ENCODE assay signal across 16 mouse cellular contexts in genomic region chr8:127543676-127544075, GRCm38 (mm10).
DNase-seq lines count a peak whose midpoint lies in the region; ATAC-seq and TF ChIP-seq lines count a peak whose summit lies in the region.
"Had no signal": no experiment of that assay in that cellular context is flagged by ENCODE, and none has a peak within 500 bp of the region (broad histone marks: within the 10 kb centered on the region; RNA-seq: fewer than 3 reads in every experiment).

No protein-coding gene starts in this region.

- H3K36me3 ChIP-seq in embryonic facial prominence, embryonic 12.5 days: no peaks in the 10 kb centered on the region
- H3K36me3 ChIP-seq in embryonic facial prominence, embryonic 10.5 days (replicated peaks): no peaks in the 10 kb centered on the region
- H3K36me3 ChIP-seq in kidney, postnatal 0 days (ENCODE audit: insufficient read depth, low read length): no peaks in the 10 kb centered on the region
- no peaks in the 10 kb centered on the region for H3K36me3 ChIP-seq in kidney, embryonic 14.5 days (ENCODE audit: control insufficient read depth, insufficient read depth, low read length)
- H3K36me3 ChIP-seq in neural tube, embryonic 11.5 days (ENCODE audit: control insufficient read depth, insufficient read depth, low read length): no peaks in the 10 kb centered on the region
- H3K36me3 ChIP-seq: forebrain, embryonic 15.5 days; midbrain, embryonic 12.5 days; neural tube, embryonic 15.5 days had no signal

- H3K4me2 ChIP-seq in embryonic facial prominence, embryonic 12.5 days (replicated peaks): no peak overlapping the region
- H3K4me2 ChIP-seq in kidney, postnatal 0 days (ENCODE audit: low read length): no peak overlapping the region
- H3K4me2 ChIP-seq in kidney, embryonic 14.5 days (replicated peaks; ENCODE audit: low read depth, low read length): no peak overlapping the region
- H3K4me2 ChIP-seq in neural tube, embryonic 11.5 days (ENCODE audit: low read depth): no peak overlapping the region
- H3K4me2 ChIP-seq: forebrain, embryonic 15.5 days; midbrain, embryonic 12.5 days; neural tube, embryonic 15.5 days had no signal

- 59% methylated on average over 7 of the region's 7 CpGs for WGBS in embryonic facial prominence, embryonic 12.5 days
- WGBS in embryonic facial prominence, embryonic 10.5 days: 80% methylated on average over 7 of the region's 7 CpGs
- 44% methylated on average over 7 of the region's 7 CpGs for WGBS in kidney, postnatal 0 days
- 66% methylated on average over 7 of the region's 7 CpGs for WGBS in kidney, embryonic 14.5 days
- 72% methylated on average over 7 of the region's 7 CpGs for WGBS in neural tube, embryonic 11.5 days

- no peak for ATAC-seq in embryonic facial prominence, embryonic 12.5 days (ENCODE audit: insufficient number of reproducible peaks, insufficient read depth, low FRiP score, low TSS enrichment)
- ATAC-seq in kidney, postnatal 0 days (replicated peaks; ENCODE audit: low FRiP score, low read depth): no peak
- ATAC-seq in kidney, embryonic 14.5 days (ENCODE audit: low FRiP score, low TSS enrichment): no peak
- ATAC-seq in neural tube, embryonic 11.5 days (ENCODE audit: insufficient read depth, low FRiP score, low TSS enrichment): no peak
- no peak for ATAC-seq in megakaryocyte progenitor cell, adult 5-6 weeks (replicated peaks; ENCODE audit: poor library complexity)
- ATAC-seq: forebrain, embryonic 15.5 days; intestine, embryonic 16.5 days; Patski had no signal

- peaks cover 15% of the 10 kb centered on the region for H3K4me1 ChIP-seq in embryonic facial prominence, embryonic 12.5 days
- peaks cover 27% of the 10 kb centered on the region for H3K4me1 ChIP-seq in embryonic facial prominence, embryonic 10.5 days
- H3K4me1 ChIP-seq in kidney, postnatal 0 days (replicated peaks; ENCODE audit: insufficient read depth, low read length): 0 out of 2 replicates have a peak, but pooled peaks cover 4% of the 10 kb centered on the region
- H3K4me1 ChIP-seq in kidney, embryonic 14.5 days (ENCODE audit: control insufficient read depth, insufficient read depth, low read length): no peaks in the 10 kb centered on the region
- H3K4me1 ChIP-seq in neural tube, embryonic 11.5 days (ENCODE audit: control insufficient read depth, insufficient read depth, low read length): no peaks in the 10 kb centered on the region; the same call in 1 of the 2 replicates
- H3K4me1 ChIP-seq: forebrain, embryonic 15.5 days had no signal

- peak overlapping the region; percentile 9; the same call in 1 of the 2 replicates for H3K27ac ChIP-seq in embryonic facial prominence, embryonic 12.5 days
- no peak overlapping the region for H3K27ac ChIP-seq in embryonic facial prominence, embryonic 10.5 days (replicated peaks)
- no peak overlapping the region for H3K27ac ChIP-seq in kidney, postnatal 0 days
- H3K27ac ChIP-seq in kidney, embryonic 14.5 days (ENCODE audit: low read depth, low read length): no peak overlapping the region
- H3K27ac ChIP-seq in neural tube, embryonic 11.5 days (ENCODE audit: low read depth, low read length): 0 out of 2 replicates have a peak overlapping the region, but pooled peaks have one; percentile 27
- H3K27ac ChIP-seq: forebrain, embryonic 15.5 days; liver, embryonic 14.5 days; midbrain, embryonic 12.5 days; neural tube, embryonic 15.5 days had no signal

- no peak for DNase-seq in embryonic facial prominence, embryonic 10.5 days (ENCODE audit: low spot score)
- peak; percentile 29 for DNase-seq in kidney, postnatal 0 days (ENCODE audit: low spot score)
- DNase-seq in neural tube, embryonic 11.5 days (ENCODE audit: low spot score): no peak
- no peak for DNase-seq in neural tube, embryonic 10.5 days (ENCODE audit: extremely low spot score, low spot score)
- DNase-seq in skeletal muscle tissue, adult 2 months (ENCODE audit: low read depth, low spot score): peak; percentile 21
- DNase-seq: cerebellum, adult 9-10 months; right cerebral cortex, postnatal 14 days had no signal

- H3K9me3 ChIP-seq in embryonic facial prominence, embryonic 12.5 days: no peaks in the 10 kb centered on the region
- no peaks in the 10 kb centered on the region for H3K9me3 ChIP-seq in embryonic facial prominence, embryonic 10.5 days
- H3K9me3 ChIP-seq in kidney, postnatal 0 days (replicated peaks; ENCODE audit: low read length): no peaks in the 10 kb centered on the region
- H3K9me3 ChIP-seq in kidney, embryonic 14.5 days (ENCODE audit: control insufficient read depth, low read length): no peaks in the 10 kb centered on the region
- no peaks in the 10 kb centered on the region for H3K9me3 ChIP-seq in neural tube, embryonic 11.5 days (ENCODE audit: control insufficient read depth, low read length)
- H3K9me3 ChIP-seq: forebrain, embryonic 15.5 days; midbrain, embryonic 12.5 days; neural tube, embryonic 15.5 days had no signal

- no peaks in the 10 kb centered on the region for H3K27me3 ChIP-seq in embryonic facial prominence, embryonic 12.5 days
- H3K27me3 ChIP-seq in embryonic facial prominence, embryonic 10.5 days (replicated peaks; ENCODE audit: low read depth, poor library complexity, severe bottlenecking): no peaks in the 10 kb centered on the region
- no peaks in the 10 kb centered on the region for H3K27me3 ChIP-seq in kidney, postnatal 0 days (ENCODE audit: insufficient read depth, low read length)
- H3K27me3 ChIP-seq in kidney, embryonic 14.5 days (ENCODE audit: control insufficient read depth, insufficient read depth, low read length): no peaks in the 10 kb centered on the region
- no peaks in the 10 kb centered on the region for H3K27me3 ChIP-seq in neural tube, embryonic 11.5 days (ENCODE audit: control insufficient read depth, insufficient read depth, low read length)
- H3K27me3 ChIP-seq: forebrain, embryonic 15.5 days; midbrain, embryonic 12.5 days; neural tube, embryonic 15.5 days; Patski had no signal

- H3K4me3 ChIP-seq in embryonic facial prominence, embryonic 12.5 days: no peak overlapping the region
- no peak overlapping the region for H3K4me3 ChIP-seq in embryonic facial prominence, embryonic 10.5 days
- H3K4me3 ChIP-seq in kidney, postnatal 0 days (replicated peaks; ENCODE audit: low read depth, low read length): no peak overlapping the region
- H3K4me3 ChIP-seq in kidney, embryonic 14.5 days (ENCODE audit: low read length): no peak overlapping the region
- H3K4me3 ChIP-seq in neural tube, embryonic 11.5 days (ENCODE audit: low read depth, low read length): no peak overlapping the region
- H3K4me3 ChIP-seq: forebrain, embryonic 15.5 days; midbrain, embryonic 12.5 days; neural tube, embryonic 15.5 days had no signal

- no peak overlapping the region for H3K9ac ChIP-seq in embryonic facial prominence, embryonic 12.5 days
- no peak overlapping the region for H3K9ac ChIP-seq in kidney, postnatal 0 days (ENCODE audit: low read depth, low read length)
- H3K9ac ChIP-seq in kidney, embryonic 14.5 days (ENCODE audit: low read depth, low read length): no peak overlapping the region
- H3K9ac ChIP-seq in neural tube, embryonic 11.5 days (ENCODE audit: low read length): no peak overlapping the region
- H3K9ac ChIP-seq: forebrain, embryonic 15.5 days; liver, embryonic 14.5 days; midbrain, embryonic 12.5 days; neural tube, embryonic 15.5 days had no signal

- no peak for TF ChIP-seq CTCF in kidney, postnatal 0 days (IDR thresholded peaks at IDR 0.05; ENCODE audit: low read depth)

Comparison
In these comparisons a context has a peak if more than half of its experiments do, and no peak if none do; other contexts are left out.
1. H3K27ac ChIP-seq: peak in embryonic facial prominence, embryonic 12.5 days (single experiment) and neural tube, embryonic 11.5 days (single experiment); none in embryonic facial prominence, embryonic 10.5 days (single experiment), kidney, postnatal 0 days (single experiment) and kidney, embryonic 14.5 days (single experiment).
2. DNase-seq: peak in kidney, postnatal 0 days (single experiment) and skeletal muscle tissue, adult 2 months (single experiment); none in embryonic facial prominence, embryonic 10.5 days (single experiment), neural tube, embryonic 11.5 days (single experiment) and neural tube, embryonic 10.5 days (single experiment).